Mouse (Mus musculus) thymus, adult 18-20 months (tissue): ENCODE data around the gene Fbxo21.
A peak's percentile ranks its signal among the peaks of the same experiment; 100 is the strongest.

ENCODE experiments used
- DNase-seq, 2 experiments: peaks; one replicate each; pipeline ENCODE4 v3.0.0; 2022; ENCODE audit warnings: mixed read lengths in 2 of 2

Gene Fbxo21

DNA sequence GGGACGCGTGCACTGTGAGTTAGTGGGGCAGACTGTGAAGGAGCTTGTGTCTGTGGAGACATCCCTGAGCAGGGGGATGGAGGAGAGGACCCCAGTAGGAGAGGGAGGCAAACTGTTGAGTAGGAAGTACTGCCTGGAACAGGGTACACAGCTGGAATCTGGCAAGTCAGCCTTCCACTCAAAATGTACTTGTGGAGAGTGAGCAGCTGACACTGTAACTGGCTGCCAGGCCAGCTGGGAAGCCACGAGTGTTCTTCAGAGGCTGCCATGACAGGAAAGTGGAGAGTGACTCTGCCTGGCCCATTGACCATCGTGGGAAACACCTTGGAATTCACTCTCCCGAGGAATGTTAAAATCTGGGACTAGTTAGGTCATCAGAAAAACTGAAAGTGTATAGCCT lies 5.4 kb downstream of the Fbxo21 start:
- no peak for DNase-seq

DNA sequence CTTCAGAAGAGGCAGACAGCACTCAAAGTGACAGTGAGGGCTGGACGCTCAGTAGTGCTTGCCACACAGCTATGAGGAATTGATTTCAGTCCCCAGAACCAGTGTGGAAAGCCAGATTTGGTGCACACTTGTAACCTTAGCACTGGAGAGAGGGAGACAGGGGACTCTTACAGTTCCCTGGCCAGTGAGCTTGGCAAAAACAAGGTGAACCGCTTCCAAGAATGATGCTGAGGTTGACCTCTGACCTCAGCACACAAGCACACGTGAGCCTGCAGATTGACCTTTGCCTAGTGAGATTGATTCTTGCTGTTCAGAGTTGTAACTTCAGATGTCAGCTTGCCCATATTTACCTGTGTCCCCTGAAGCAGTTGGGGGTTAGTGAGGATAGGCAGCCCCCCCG lies 9.8 kb downstream of the Fbxo21 start:
- no peak for DNase-seq

DNA sequence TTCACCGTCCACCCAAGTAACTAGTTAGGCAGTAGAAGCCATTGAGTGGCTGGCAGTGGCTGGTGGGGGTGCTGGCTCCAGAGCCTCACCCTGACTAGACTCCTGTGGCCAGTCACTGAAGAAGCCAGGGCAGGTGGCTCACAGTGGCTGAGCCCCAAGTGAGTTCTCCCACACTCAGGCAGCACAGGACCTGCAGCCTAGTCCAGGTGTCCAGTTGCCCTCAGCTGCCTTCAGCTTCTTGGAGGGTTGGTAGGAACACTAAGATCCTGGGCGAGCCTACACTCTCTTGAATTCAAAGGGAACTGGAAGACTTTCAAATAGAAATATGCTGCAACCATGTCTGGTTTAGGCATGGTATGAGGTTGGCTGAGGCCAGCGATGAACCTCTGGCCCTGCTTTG lies 11.4 kb downstream of the Fbxo21 start:
- no peak for DNase-seq

DNA sequence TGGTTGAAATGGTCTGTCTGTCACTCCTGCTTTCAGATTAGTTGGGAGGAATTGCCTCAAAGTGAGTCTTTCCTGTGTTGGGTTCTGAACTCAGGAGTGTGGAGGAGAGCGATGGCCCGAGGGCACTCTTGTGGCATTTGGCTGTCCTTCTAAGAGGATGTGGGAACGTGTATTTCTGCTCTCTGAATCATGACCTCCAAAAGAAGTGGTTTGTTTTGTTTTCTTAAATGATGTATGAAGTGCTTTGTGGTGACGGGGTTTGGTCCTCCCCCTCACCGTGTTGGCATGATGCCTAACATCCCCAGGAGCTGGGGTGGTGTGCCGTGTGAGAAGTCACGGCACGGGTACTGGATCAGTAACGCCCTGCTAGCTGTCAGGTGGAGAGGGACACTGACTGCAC lies 11.8 kb downstream of the Fbxo21 start:
- DNase-seq = no peak

DNA sequence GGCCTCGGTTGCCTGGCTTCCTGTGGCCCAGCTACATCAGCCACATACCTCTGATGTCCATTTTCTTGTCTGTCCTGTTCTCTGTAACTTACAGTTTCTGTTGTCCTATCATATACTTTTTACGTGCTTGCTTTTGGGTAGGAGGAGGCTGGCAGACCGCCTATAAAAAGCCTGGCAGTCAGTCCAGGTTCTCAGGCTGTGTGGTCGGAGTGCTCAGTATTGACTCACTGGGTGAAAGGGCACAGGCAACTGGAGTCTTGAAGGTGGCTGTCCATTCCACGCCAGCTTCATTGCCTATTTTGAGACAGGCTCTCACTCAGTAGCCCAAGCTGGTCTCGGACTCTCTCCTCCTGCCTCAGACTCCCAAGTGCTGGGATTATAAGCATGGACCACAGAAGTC lies 13.2 kb downstream of the Fbxo21 start:
- no peak for DNase-seq

DNA sequence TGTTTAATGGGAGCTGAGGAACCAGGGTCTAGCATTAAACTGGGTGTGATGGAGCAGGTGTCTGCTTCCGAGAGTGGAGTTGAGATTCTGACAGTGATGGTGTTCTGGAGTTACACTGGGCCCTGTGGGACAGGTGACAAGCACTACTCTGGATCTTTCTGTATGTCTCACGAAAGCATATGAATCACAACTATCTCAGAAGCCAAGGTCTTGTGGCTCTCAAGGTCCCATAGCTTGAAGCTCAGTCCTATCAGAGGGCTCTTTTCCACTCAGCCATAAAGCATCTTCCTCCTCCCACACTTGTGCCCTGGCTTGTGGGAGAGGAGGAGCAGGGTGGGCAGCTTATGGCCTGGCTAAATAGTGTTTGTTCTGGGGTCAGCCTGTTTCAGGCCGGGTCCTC lies 14.4 kb downstream of the Fbxo21 start:
- no peak for DNase-seq

DNA sequence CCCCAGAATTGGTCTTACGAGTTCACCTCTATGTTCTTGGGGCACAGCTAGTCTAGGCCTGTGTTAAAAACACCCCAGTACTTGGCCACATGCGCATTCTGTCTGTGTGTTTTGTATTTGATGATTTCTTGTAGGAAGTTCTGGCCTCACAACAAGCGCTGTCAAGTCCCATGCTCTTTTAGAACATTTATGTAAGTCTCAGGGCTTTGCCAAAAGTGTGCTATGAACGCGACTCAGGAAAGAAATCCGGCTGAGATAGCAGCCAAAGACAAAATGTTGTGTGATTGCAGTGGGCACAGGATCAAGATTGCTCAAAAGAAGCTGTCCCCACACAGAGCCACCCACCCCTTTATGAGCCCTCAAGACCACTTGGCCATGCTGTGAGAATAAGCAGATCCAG lies 17.0 kb downstream of the Fbxo21 start:
- DNase-seq = no peak

DNA sequence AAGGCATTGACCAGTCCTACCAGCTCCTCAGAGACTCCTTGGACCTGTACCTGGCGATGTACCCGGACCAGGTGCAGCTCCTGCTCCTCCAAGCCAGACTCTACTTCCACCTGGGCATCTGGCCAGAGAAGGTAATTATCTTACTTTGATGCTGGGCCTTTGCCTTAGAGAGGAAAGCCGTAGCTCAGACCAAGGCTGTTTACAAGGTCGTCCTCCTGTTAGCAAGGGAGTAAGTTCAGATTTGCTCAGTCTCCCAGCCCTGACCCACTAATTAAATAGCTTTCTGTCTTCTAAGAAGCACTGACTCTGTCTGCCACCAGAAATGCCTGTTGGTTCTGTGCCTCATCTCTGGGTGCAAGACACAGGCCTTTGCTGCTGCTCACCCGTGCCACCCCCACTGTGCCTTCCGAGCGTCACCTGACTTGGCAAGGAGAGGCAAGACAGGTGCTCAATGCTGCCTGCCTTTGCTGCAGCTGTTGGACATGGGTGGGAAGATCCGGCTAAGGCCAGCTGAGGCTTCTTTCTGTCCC lies 18.9 kb downstream of the Fbxo21 start:
- DNase-seq = no peak

DNA sequence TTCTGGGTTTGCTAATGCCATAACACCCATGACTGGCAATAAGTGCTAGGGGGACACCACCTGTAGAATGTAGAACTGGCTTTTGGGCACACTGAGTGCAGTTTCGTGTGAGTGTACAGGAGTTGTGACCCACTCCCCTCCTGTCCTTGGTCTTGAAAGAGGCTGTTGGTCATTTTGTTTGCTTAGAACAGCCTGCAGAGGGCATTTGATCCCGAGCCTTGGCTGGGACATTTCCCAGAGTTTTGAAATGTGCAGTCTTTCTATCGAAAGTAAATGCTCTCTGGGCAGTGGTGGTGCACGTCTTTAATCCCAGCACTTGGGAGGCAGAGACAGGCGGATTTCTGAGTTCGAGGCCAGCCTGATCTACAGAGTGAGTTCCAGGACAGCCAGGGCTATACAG lies 19.4 kb downstream of the Fbxo21 start:
- DNase-seq = no peak

DNA sequence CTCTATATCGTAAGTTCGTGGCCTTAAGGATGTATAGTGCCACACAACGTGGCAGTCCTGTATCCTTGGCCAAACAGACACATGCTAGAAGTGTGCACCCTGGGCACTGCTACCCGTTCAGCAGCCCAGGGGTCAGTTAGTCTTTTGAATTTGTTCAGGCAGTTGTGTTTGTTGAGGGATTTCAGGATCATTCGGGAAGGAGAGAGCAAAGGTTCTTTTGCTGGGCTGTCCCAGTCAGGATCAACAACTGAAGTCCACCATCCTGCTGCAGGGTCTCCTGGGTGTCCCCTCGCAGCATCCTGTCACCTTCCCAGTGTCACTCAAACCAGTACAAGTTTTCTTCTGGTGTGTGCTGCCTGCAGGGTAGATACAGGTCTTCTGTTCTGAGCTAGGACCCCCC lies 20.1 kb downstream of the Fbxo21 start:
- DNase-seq = no peak

DNA sequence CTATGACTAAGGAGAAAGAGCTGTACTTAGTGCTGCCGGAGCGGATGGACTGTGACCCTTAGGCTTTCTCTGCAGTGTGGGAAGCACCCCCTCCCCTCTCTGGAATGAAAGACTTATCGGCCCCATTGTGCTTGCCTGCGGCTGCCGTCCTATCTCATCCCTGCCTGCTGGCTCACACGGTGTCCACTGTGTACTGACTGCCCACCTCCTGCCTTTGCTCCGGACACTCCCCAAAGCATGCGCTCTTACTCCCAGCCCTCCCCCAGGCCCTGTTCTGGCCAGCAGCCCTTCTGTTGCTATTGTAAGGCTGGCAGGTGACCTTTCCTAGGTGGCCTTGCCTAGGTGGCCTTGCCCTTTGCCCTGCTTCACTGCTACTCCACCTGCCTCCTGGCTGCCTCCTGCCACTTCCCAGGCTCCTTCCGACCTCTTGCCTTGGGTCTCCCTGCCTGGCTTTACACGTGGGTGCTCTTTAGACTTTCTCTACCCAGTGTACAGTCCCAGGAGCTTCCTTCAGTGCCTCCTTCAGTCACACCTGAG lies 21.0 kb downstream of the Fbxo21 start:
- no peak for DNase-seq

DNA sequence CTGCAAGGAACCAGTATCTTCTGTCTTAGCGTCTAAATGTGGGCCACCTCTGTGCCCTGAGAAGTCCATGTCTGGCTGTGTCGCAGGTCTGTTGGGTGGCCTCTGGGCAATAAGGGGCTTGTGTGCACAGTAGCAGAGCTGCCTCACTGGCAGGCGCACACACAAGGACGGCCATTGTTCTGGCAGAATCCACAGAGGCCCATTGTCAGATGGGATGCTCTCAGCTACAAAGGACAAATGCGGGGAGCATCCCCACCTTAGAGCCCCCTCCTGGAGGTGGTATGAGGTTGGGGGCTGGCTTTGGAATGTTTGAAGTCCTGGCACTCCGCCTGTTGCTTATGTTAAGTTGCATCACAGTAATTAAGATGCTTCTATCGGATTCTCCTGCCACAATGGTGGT lies 22.5 kb downstream of the Fbxo21 start:
- no peak for DNase-seq

DNA sequence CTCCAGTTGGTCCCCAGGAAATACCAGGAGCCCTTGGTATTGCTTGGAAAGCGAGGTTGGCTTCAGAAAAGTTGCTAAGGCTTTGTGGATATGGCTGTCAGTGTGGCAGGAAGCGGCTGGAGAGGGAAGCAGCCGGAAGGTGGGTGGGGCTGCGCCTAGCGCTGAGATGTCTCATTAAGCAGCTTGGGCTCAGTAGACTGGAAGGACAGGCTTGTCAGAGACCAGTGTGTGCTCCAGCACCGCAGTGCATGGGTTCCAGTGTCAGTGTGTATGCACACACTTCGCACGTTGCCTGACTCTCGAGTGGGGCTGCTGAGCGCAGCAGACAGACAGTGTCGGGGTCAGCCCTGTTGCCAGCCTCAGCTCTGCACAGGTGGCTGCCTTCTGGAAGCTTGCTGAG lies 23.1 kb downstream of the Fbxo21 start:
- DNase-seq = no peak

DNA sequence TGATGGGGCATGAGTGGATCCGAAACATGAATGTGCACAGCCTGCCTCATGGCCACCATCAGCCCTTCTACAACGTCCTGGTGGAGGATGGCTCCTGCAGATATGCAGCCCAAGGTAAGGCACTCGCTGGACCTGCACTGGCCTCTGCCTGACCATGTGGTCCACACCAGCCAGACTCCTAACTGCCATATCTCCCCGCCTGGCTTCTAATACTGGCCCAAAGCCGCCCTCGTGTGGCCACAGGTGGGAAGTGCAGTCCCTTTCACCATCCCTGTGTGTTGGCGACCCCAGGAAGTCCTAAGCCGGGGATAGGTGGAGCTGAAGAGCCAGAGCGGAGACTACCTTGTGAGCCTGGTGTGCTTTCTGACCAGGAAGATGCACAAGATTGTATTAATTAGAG lies 25.5 kb downstream of the Fbxo21 start:
- peak; percentile 23 to 33 for DNase-seq

DNA sequence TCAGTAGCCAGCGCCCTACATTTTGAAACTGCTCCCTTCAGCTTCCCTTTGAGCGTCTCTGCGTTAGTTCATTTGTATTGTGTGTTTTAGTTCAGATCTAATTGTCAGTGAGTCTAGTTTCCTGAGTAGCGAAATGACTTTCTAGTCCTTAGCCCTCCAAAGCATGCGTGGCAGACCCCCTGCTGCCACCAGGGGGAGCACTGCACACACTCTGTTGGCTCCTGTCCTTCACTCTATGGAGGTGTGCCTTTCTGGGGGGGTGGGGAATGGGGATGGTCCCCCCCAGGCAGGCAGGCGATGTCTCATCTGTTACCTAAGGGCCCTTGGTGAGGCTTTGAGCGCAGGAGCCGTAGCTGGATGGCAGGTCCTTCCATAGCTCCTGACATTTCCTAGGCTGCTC lies 28.1 kb downstream of the Fbxo21 start:
- peak; percentile 24 to 39 for DNase-seq

DNA sequence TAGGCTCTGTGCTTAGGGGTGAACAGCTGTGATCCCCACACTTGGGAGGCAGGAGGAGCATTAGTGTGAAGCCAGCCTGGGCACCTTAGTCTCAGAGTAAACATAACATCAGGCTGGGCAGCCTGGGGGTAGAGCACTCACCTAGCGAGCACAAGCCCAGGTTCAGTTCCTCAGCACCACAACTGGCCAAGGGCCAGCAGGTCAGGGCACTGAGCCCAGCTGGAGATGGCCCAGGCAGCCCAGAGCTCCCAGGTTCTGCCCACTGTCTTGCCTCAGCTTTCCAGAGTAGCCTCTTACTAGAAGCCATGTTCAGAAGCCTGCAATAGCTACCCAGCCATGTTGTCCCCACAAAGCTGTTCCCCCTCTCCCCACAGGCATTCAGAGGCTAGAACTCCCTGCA lies 29.2 kb downstream of the Fbxo21 start:
- DNase-seq = no peak

DNA sequence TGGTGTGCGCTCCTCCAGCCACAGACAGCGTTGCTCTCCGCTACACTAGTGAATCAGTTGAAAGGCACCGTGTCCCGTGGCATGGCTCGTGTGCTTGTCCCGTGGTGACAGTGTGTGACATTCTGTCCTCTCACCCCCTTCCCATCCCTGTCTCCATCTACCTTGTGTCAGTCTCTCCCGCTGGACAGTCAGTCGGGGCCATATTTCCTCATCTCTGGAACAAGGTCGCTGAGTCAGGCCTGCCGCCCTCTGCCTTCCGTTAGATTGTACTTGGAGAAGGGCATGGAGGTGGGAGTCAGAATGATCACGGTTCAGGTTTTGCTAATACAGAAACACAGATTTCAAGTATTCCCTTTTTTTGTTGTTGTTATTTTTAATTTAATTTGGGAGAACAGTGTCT lies 31.8 kb downstream of the Fbxo21 start:
- DNase-seq = no peak

DNA sequence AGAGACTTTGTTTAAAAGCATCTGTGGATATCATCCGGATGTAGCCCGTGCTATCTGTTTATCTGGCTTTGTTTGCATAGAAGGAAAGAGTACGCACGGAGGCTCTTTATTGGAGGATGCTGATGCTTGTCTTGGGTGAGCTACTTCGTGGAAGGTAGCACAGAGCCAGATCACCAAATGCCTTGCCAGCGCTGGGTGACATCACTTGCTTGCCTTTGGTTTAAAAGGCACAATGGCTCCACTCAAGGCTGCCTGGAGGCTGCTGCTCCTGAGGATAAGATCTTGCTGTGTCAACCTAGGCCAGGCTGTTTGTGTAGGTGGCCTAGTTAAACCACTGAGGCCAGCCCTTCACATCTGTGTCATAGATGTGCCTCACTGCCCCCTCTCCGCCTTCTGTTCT lies 34.3 kb downstream of the Fbxo21 start:
- DNase-seq = no peak

DNA sequence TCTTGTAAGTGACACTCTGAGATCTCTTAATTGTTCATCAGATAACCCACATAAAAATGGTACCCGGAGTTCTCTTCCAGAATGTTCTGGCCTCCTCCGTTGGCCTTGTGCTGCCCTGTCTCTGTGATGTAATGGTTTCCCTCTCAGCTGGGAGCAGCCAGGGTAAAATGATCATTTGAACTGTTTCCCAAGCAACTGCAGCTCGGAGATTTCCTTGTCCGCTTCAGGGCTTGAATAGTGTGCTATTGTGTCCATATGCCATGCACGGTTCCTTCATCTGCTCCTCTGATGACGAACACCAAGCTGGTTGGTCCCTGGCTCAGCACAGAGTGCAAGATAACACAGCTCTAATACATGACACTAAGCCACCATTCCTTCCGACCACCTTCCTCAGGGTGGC lies 35.3 kb downstream of the Fbxo21 start:
- no peak for DNase-seq

DNA sequence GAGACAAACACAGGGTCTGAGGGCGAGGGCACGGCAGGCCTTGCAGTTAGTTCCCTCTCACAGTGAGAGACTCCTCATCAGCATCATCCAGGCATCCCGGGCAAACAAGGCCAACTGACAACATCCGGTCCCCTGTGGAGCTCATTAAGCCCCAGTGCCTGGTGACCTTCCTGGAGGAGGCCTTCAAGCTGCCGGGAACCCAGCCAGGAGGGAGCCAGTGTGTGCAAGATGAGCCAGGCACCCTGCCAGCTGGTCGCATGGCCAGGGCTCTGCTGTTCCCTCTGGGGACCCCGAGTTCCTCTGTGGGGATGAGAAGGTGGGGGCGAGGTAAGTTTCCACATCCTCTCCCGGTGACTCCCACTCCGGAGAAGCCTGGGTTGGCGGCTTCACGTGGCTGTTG lies 38.5 kb downstream of the Fbxo21 start:
- DNase-seq = no peak

DNA sequence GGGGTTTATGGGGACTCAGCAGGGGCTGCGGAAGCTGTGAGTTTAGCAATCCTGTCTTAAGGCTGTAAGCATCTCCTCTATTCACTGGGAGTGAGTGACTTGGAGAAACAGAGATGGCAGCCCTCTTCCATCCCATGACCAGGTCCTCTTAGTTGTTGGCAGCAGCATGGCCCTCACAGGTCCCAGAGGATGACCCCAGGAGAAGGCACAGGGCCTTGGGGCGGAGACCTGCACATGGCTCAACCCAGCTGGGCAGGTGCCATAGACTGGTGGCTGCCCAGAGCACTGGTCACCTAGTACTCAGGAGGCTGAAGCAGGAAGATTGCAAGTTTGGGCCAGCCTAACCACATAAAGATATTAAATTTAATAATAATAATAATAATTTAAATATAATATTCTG lies 39.1 kb downstream of the Fbxo21 start:
- DNase-seq = no peak

DNA sequence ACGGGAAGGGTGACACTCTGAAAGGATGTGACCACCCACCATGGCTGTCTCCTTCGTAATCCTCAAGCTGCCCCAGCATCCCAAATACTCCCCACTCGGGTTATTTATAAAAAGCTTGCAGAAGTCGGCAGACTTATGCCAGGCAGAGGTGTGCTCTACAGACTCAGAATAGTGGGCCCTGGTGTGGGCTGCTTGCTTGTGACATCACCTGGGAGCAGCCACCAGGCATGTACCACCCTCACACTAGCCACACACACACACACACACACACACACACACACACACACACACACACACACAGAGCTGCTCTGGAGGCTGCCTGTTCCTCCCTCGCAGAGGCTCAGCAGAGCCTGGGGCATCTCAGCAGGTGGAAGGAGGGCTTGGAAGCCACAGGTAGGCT lies 41.0 kb downstream of the Fbxo21 start:
- no peak for DNase-seq

DNA sequence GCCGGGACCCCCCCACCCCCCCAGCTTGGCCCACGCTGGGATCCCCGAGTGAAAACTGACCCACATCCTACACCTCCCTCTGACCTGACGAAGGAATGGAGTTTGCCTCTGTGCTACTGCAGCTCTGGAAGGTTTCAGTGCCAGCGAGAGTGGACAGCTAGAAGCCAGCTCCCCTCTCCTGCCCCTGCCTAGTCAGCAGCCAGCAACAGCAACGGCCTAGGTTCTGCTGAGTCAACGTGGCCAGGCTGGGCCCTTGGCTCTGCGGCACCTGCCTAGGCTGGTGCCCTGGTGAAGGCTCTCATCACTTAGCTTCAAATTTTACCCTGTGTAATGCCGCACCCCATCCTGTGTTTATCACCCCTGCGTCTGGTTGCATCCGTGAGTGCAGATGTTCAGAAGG lies 43.4 kb downstream of the Fbxo21 start:
- no peak for DNase-seq

DNA sequence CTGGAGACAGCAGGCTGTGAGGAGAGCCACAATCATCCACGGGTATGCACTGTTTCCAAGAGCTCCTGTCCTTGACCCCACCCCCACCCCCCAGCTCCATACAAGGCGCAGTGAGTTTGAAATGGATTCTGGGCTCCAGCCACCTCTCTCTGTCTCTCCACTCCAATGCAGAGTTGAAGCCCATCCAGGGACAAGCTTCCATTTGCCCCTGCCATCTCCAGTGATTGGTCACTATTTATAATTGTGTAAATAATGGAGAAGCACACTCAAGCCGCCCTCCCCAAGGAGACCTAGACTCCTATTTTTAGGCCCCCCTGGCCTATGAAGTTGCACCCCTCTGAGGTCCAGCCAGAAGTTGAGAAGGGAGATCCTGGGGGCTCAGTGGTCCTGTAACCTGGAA lies 46.5 kb downstream of the Fbxo21 start:
- no peak for DNase-seq

DNA sequence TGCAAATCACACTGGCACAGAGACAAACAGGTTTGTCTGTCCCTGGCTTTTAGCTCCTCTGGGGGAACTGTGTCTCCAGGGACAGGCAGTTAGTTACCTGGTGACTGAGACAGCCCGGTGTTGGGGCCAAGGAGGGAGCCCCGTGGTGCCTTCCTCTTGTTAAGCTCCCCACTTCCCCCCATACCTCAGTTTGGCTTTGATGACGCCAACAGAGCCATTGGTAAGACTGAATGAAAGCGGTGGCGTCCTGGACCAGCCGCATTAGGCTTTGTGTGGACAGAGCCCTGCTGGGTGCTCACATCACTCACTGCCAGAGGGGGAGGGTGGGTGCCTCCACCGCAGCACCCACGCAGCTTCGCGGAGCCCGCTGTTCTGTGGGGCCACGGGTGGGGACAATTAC lies 49.4 kb downstream of the Fbxo21 start:
- no peak for DNase-seq

DNA sequence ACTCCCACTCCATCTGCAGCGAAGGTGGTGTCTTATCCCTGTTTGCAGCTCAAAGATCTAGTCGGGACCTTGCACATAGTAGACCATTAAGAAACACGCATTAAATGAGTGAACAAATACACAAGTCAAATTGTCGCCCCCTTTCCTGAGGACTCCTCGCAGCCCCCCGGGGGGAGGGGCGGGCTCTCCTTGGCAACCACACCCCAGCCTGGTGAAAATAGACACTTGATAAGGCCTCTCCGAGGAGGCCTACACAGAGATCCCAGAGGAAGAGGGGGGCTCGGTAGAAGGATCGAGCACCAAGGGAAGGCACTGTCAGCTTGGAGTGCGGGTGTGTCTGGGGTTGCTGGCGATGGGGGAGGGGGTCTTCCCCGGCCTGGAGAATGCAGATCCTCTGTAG lies 49.8 kb downstream of the Fbxo21 start:
- no peak for DNase-seq
